Mouse (Mus musculus) CD8-positive naive resting alpha-beta T cell, adult 2 months (primary cell): ENCODE measurements around the gene Mcam.
A peak's percentile ranks its signal among the peaks of the same experiment; 100 is the strongest.

Source experiments
- DNase-seq, 2 experiments: peaks; one replicate each; pipeline ENCODE4 v3.0.0; 2022; ENCODE audit warnings: low read depth in 2 of 2, low spot score in 2 of 2

The Mcam gene

GRCm38 (mm10) chr9:44134101-44134850 lies at the start of gene Mcam:
Gene Mcam (plus strand): TSS chr9:44134469.
- DNase-seq = no peak

- peak in 1 of 2 experiments; percentile 35 for DNase-seq
These were observed 49.5 kb upstream of the Mcam start for GRCm38 (mm10) chr9:44084659-44085229.

GRCm38 (mm10) chr9:44085276-44085675 lies 49.0 kb upstream of the Mcam start:
- no peak for DNase-seq

GRCm38 (mm10) chr9:44085741-44086665 lies 48.3 kb upstream of the Mcam start:
- DNase-seq = no peak

GRCm38 (mm10) chr9:44086960-44087359 lies 47.3 kb upstream of the Mcam start:
- no peak for DNase-seq

GRCm38 (mm10) chr9:44087761-44088455 lies 46.4 kb upstream of the Mcam start:
- no peak for DNase-seq

- DNase-seq = no peak
These were observed 45.2 kb upstream of the Mcam start for GRCm38 (mm10) chr9:44088877-44089608.

- DNase-seq = peak; percentile 76 to 78
These were observed 40.4 kb upstream of the Mcam start for GRCm38 (mm10) chr9:44093612-44094503.

- no peak for DNase-seq
These were observed 39.5 kb upstream of the Mcam start for GRCm38 (mm10) chr9:44094737-44095136.

- DNase-seq = no peak
These were observed 38.5 kb upstream of the Mcam start for GRCm38 (mm10) chr9:44095781-44096180.

- DNase-seq = no peak
These were observed 37.7 kb upstream of the Mcam start for GRCm38 (mm10) chr9:44096536-44096935.

- no peak for DNase-seq
These were observed 32.8 kb upstream of the Mcam start, which contains the start of gene Mfrp for GRCm38 (mm10) chr9:44101490-44101889. Gene Mfrp (plus strand): TSS chr9:44101729.

- DNase-seq = no peak
These were observed 29.4 kb upstream of the Mcam start for GRCm38 (mm10) chr9:44104881-44105280.

GRCm38 (mm10) chr9:44105781-44106180 lies 28.5 kb upstream of the Mcam start:
- DNase-seq = no peak

GRCm38 (mm10) chr9:44106182-44106581 lies 28.1 kb upstream of the Mcam start:
- no peak for DNase-seq

- DNase-seq = no peak
These were observed 27.7 kb upstream of the Mcam start for GRCm38 (mm10) chr9:44106596-44106995.

GRCm38 (mm10) chr9:44107110-44107509 lies 27.2 kb upstream of the Mcam start, which contains the start of gene C1qtnf5:
Gene C1qtnf5 (plus strand): TSS chr9:44107245.
- DNase-seq = no peak

GRCm38 (mm10) chr9:44107557-44108179 lies 26.6 kb upstream of the Mcam start:
- no peak for DNase-seq
